Mouse (Mus musculus): Measurements from ENCODE around the gene Thnsl1. TPM values are rescaled to one million over a fixed set of nuclear protein-coding genes. Genes with fewer than 3 reads are reported as not detected.
"Not testable (repeated sequence)": the region's sequence is repeated elsewhere in the genome, so short reads cannot be mapped to it uniquely, and the experiment has no call there.

The Thnsl1 gene
- total RNA-seq, 2 experiments from 2014 or later = 3.2 to 4.6 TPM

DNA sequence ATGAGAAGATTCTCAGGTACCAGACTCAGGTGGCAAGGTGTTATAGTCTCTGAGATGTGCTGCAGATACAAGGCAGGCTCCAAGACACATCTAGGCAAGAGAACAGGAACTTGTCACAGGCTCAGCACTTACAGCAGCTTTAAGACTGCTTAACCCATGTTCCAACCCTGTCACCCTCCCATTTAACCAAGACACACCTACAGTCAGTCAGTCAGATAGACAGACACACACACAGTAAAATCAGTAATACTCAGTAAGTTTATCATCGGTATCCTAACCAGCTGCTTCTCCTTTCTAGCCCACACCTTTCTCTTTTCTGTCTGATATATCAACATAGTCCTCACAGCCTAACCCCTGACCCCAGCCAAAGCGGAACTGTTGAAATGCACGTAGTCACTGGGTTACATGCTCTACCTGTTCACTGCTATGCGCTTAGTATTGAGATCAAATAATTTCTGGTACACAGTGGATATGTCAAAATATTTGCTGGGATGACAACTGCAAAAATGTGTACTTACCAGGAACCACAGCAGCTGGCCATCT lies 30.4 kb downstream of the Thnsl1 start:
- no peak for DNase-seq (ENCODE audit: low spot score)

DNA sequence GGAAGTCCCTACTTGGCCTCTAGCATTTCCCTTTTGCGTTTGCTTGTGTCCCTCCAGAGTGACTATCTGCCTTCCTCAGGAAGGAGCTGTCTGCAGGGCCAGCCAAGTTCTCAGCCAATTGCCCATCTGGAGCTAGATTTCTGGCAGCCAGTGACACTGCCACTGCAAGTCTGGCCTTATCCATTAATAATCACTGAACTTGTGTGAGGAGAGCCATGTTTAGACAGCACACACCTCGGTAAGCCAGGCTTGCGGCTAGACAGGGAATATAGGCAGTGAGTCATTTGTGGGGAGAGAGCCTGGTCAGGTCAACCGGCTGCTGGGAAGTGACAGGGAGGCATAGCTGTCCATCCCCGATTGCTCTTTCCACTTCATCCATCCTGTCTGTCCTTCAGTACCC lies 31.3 kb downstream of the Thnsl1 start:
- DNase-seq (ENCODE audit: low spot score) = no peak

DNA sequence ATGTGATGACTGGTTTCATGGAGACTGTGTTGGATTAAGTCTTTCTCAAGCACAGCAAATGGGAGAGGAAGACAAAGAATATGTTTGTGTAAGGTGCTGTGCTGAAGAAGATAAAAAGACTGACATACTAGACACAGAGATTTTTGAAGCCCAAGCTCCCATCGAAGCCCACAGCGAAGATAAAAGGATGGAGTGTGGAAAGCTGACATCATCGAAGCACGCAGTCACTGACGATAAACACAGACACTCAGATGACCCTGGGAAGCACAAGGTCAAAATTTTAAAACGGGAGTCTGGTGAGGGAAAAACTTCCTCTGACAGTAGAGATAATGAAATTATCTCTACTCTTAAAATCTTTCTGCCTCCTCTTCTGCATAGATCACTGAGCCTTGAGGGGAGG lies 38.6 kb downstream of the Thnsl1 start:
- not testable (repeated sequence) for DNase-seq (ENCODE audit: low spot score)

DNA sequence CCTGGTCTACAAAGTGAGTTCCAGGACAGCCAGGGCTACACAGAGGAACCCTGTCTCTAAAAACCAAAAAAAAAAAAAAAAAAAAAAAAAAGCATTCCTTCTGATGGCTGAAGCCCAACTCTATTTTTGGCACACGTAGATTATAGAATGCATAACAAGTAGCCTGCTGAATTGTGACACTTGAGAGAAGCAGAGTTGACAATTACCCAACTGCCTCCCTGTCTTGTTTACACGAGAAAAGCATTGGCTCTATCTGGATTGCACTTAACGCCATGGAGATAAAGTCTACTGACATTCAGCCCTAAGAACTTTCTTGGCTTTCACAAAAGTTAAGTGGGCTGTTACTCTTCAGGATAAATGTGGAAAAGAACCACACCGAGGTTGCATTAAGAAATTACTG lies 39.5 kb downstream of the Thnsl1 start:
- no peak for DNase-seq (ENCODE audit: low spot score)

DNA sequence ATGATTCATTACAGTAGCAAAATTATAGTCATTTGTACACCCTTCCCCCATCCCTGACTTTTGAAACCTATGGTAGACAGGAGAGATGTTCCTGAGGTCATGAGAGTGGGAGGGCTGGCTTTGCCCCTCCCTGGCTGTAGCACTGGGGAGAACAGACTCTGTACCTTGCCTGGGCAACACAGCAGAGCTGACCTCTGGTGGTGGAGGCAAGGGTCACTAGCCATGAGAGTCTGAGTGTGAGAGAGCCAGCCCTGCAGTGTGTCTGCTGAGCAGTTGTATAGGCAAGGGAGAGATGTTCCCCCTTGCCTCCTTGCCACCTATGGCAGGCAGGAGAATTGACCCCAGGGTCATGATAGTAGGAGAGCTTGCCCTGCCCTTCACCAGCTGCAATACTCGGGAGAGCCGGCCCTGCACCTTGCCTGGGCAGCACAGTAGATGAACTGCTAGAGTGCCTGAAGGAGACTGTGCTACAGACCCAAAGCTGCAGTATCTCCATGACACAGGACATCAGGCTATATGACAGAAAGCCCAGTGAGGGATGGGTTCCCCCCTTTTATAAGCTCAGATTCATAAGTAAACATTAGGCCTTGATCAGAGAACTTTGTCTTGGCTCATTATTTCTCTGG lies 40.1 kb downstream of the Thnsl1 start:
- DNase-seq (ENCODE audit: low spot score) = no peak

DNA sequence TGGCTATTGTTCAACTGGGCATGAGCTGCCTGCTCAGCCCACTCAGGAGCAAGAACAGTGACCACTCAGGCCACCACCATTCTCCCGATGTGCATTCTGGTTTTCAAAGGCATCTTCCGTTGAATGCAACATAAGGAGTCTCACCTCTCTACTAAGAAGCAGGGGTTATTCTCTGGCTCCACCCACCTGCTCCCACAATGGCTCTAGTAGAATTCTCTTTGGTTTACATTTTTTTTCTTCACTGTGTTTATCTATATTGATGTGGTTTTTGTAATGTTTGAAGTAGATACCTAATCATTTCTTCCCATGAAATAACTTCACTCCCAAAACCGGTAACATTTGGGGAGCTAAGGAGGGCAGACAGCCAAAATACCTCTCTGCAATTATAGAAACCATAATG lies 48.1 kb downstream of the Thnsl1 start:
- no peak for DNase-seq (ENCODE audit: low spot score)

DNA sequence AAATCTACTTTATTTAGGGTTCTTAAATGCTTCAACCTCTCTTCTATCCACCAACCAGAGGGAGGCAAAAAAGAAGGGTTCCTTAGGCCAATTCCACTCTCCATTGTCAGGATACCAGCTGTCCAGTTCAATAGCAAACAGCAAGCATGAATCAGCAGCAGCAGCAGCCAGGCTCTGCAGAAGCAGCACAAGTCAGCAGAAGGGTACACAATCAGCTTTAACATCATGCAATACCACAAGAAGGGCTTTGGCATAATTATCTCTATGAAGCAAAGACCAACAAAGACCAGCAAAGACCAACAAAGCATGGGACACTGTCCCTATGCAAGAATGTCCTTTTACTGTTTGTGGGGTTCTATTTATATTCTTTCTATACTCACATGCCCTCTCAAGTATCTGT lies 48.8 kb downstream of the Thnsl1 start:
- no peak for DNase-seq (ENCODE audit: low spot score)

DNA sequence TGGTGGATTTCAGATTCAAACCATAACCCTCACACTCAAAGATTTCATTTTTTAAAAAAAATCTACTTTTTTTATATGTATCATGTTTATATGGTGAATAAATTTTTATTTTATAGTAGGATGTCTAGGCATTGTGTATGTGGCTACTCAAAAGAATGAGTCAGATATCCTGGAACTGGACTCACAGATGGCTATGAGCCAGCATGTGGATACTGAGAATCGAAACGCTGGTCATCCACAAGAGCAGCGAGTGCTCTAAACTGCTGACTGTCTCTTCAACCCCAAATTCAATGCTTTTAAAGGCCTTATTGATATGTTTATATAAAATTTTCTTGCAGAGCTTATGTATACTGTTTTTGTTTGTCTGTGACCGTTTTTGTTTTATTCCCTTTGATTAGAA lies 52.8 kb downstream of the Thnsl1 start:
- no peak for DNase-seq (ENCODE audit: low spot score)

DNA sequence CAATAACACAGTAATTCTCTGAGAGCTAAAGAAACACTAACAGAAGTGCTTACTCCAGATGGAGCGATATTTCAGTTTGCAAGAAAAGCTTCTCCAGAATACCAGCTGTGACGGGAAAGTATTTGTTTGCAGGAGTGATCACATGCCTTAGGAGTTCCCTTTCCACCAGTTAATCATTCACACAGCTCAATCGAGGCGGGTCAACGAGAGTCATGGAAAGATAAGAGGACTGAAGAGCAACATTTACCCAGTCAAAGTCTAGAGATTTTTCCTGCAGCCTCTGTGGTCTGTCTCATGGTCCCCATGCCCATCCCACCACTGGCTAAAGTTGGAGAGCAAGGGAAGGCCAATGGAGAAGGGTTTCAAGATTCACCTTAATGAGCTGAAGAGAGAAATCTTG lies 53.6 kb downstream of the Thnsl1 start:
- DNase-seq (ENCODE audit: low spot score) = no peak

DNA sequence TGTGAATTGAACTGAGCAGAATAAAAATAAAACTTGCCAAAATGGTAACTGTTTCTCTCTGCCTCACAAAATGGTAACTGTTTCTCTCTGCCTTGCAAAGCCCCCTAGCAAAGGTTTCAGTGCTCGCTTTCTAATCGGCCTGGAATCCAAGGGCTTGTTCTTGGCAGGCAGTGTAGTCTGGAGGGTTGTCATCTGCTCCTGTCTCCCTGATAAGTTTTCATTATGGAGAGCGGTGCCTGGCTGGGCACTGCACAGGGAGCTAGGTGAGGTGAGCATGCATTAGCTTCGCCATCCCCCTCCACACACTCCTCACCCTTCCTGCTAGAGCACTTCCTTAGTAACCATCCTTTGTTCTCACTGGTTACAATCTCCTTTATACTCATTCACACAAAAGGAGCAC lies 54.5 kb downstream of the Thnsl1 start:
- no peak for DNase-seq (ENCODE audit: low spot score)

DNA sequence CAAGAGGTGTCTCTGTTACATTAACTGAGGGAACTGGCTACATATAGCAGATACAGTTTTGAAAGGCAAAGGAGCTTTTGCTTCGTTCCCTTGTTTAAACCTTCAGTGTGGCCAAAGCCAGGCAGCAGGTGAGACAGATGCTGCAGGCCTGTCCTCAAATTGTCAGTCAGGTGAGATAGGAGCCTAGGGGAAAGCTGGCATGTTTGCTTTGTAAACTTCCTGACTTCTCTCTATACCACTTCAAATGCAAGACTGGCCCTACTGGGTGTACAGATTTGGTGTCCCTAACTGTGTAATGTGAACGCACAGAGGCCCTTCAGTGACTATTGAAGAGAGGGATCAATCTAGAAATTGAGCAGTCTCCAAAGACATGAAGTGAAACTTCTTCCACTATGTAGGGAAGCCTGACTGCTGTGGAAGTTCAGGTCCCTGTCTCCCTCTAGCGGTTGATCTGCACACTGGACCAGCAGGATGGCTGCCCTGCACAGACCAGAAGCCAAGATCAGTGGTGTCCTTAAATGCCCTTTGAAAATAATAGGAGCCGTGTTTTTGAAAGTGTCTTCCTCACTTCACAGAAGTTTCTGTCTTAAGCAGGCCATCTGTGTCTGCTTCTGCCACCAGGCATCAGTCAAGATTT lies 56.0 kb downstream of the Thnsl1 start:
- DNase-seq (ENCODE audit: low spot score) = peak; percentile 57

DNA sequence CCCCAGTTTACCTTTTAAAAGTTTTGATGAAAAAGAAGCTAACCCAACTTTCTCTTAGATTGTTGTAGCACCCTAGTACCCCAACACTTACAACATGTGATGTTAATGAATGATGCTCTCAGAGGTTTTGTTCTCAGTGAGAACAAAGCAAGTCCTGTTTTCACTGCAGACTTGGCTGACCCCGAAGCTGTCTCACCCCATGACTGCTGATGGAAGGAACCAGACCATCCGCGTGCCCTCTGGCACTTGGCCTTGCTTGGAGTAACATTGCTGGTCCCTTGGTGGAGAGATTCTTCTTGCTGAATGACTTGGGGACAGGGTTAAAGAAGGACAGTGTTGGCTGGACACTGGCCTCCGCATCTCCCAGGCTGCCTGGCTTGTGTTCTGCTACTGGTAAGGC lies 58.5 kb downstream of the Thnsl1 start:
- no peak for DNase-seq (ENCODE audit: low spot score)

Other genes with a start within 250 kb of the Thnsl1 start
- gene Arhgap21, start 236.8 kb upstream of the Thnsl1 start, total RNA-seq (2021) = 10 to 100 TPM; 27.0 to 33.4 TPM
- gene Enkur, start 359 bp upstream of the Thnsl1 start, total RNA-seq (2021) = under 1 TPM; 0.28 to 0.50 TPM
- gene Gpr158, start 161.8 kb downstream of the Thnsl1 start, total RNA-seq (2021) = not detected

Data from gastrocnemius, adult 18-20 months (tissue).